Mouse (Mus musculus) ES-E14 (cell line): ENCODE results near the gene Ank2.

ENCODE experiments used
- CHD2 ChIP-seq: IDR thresholded peaks from 2 replicates; pipeline ENCODE4 v1.6.1; 2014; ENCODE audit warnings: mild to moderate bottlenecking, low read depth, low read length, inconsistent platforms
- HCFC1 ChIP-seq: IDR thresholded peaks from 2 replicates; pipeline ENCODE4 v1.6.1; 2012; ENCODE audit warnings: low read length, inconsistent platforms, borderline replicate concordance; ENCODE audit not compliant: insufficient read depth
- MAFK ChIP-seq: IDR thresholded peaks from 2 replicates; pipeline ENCODE4 v1.6.1; 2014; ENCODE audit warnings: mild to moderate bottlenecking, low read depth, low read length, inconsistent platforms; ENCODE audit not compliant: insufficient read depth
- ZC3H11A ChIP-seq: IDR thresholded peaks from 2 replicates; pipeline ENCODE4 v1.6.1; 2012; ENCODE audit warnings: low read depth, mild to moderate bottlenecking, inconsistent platforms, low read length, borderline replicate concordance
- ZNF384 ChIP-seq: IDR thresholded peaks from 2 replicates; pipeline ENCODE4 v1.6.1; 2012; ENCODE audit warnings: low read depth, low read length, inconsistent platforms

GRCm38 (mm10) chr3:127303041-127303440 lies 196.1 kb downstream of the Ank2 start:
- TF ChIP-seq MAFK (no peak), ZNF384 (no peak), ZC3H11A (no peak), HCFC1 (no peak), CHD2 (no peak)
